Mouse (Mus musculus) bone marrow, adult 2 months (tissue): ENCODE data around the gene Gm26602. TPM values are rescaled to one million over a fixed set of nuclear protein-coding genes. Genes with fewer than 3 reads are reported as not detected.

Experiments used
- H3K27ac ChIP-seq: fragments of 200-500 bp; 2 replicates; pipeline ENCODE4 v1.5.1; 2012; ENCODE audit warnings: low read depth, mild to moderate bottlenecking, control low read depth, inconsistent platforms, low read length; ENCODE audit not compliant: control insufficient read depth, poor library complexity, insufficient read depth
- H3K4me1 ChIP-seq: fragments of 200-500 bp; 2 replicates; pipeline ENCODE4 v1.6.1; 2011; ENCODE audit warnings: low read length; ENCODE audit not compliant: control insufficient read depth, insufficient read depth
- H3K4me3 ChIP-seq: fragments of 200-500 bp; replicated peaks from 2 replicates; pipeline ENCODE3; 2011; ENCODE audit warnings: mild to moderate bottlenecking, low read depth, low read length, control low read depth; ENCODE audit not compliant: control insufficient read depth
- CTCF ChIP-seq: fragments of 200-500 bp; IDR thresholded peaks from 2 replicates; pipeline ENCODE4 v1.5.1; 2011; ENCODE audit warnings: low read length, control low read depth; ENCODE audit not compliant: control insufficient read depth, insufficient read depth
- POLR2A ChIP-seq: fragments of 200-500 bp; IDR thresholded peaks from 2 replicates; pipeline ENCODE4 v1.6.1; 2011; ENCODE audit warnings: low read depth, mild to moderate bottlenecking, control low read depth, low read length, borderline replicate concordance; ENCODE audit not compliant: control insufficient read depth
- WGBS: fragments of 180-500 bp; shearing (Covaris S2); methylation state at CpG from one replicate; pipeline ENCODE4 v1.1.7; 2018; 5-methylcytosine and 5-hydroxymethylcytosine counted together
- polyA plus RNA-seq: library from polyadenylated mRNA; stranded (reverse); fragments of >200 nt; gene quantifications from 2 replicates; pipeline ENCODE4 v1.2.4, GENCODE M21; 2011; ENCODE audit warnings: low replicate concordance; ENCODE audit not compliant: missing spikeins, insufficient read depth, insufficient read length

Gene Gm26602
- polyA plus RNA-seq: not detected in 2 replicates

DNA sequence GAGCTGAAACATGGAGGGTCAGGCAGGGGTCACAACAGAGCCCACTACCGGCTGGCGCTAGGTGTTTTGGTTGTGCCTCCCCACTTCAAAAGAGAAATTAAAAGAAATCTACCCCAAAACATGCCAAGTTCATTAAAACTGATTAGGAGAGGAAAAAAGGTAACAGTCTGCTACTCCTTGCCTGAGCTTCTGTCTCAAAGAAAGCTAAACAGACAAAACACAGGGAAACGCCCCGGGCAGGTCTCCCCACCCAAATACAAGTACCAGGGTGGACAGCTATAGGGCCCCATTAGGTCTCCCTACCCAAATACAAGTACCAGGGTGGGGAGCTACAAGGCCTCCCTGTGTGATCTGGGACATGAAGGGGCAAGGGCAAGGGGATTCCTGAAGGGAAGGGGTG is at the start of gene Gm26602:
Gene Gm26602 (plus strand): TSS at position 301 of the 400 bp plus-strand sequence.
- TF ChIP-seq POLR2A (no peak), CTCF (no peak)
- no peak within 1 kb of the TSS; the same call in 1 of the 2 replicates for H3K27ac ChIP-seq
- H3K4me1 ChIP-seq: peaks cover 5% of the 10 kb centered on the region
- no peak within 1 kb of the TSS for H3K4me3 ChIP-seq
- WGBS: 93% methylated on average over 4 of the region's 4 CpGs

DNA sequence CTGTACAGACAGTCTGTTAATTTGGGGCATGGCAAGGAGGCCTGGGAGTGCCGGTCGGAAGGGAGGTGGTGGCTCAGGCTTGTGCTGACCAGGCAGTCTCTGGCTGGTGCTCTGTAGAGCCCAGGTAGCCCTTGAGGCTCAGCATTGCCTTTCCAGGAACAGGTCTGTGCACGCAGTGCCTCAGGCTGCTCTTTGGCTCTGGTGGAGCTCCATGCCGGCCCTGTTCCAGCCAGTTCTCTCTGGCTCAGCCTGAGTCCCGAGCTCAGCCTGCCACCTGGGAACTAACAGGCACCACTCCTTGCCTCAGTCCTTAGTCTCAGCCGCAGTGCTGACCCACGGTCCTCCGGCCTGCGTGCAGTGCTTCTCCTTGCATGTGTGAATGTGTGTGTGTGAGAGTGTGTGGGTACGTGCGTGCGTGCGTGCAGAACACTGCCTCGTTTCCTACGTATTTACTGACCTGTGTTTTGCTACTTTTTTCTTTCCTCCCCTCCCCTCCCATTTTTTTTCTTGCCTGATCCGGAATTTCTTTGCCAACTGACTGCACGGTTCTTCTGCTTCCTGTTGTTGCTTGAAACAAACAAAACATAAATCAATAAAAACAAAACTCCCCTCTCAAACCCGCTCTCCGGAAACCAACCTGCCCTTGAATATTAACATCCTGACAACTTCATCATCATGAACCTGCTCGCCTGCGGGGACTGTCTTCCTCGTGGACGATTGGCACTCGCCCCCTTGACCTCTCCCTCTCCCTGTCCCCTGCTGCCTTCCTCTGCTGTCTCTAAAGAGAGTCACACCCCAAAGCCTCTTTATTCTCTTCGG is 49.2 kb upstream of the Gm26602 start:
- H3K4me3 ChIP-seq: no peak overlapping the region
- 83% methylated on average over 25 of the region's 25 CpGs for WGBS
- peaks cover 8% of the 10 kb centered on the region for H3K4me1 ChIP-seq
- H3K27ac ChIP-seq: no peak overlapping the region
- no peak for TF ChIP-seq CTCF
- TF ChIP-seq POLR2A: 0 out of 2 replicates have a peak, but pooled peaks have one; percentile 19

DNA sequence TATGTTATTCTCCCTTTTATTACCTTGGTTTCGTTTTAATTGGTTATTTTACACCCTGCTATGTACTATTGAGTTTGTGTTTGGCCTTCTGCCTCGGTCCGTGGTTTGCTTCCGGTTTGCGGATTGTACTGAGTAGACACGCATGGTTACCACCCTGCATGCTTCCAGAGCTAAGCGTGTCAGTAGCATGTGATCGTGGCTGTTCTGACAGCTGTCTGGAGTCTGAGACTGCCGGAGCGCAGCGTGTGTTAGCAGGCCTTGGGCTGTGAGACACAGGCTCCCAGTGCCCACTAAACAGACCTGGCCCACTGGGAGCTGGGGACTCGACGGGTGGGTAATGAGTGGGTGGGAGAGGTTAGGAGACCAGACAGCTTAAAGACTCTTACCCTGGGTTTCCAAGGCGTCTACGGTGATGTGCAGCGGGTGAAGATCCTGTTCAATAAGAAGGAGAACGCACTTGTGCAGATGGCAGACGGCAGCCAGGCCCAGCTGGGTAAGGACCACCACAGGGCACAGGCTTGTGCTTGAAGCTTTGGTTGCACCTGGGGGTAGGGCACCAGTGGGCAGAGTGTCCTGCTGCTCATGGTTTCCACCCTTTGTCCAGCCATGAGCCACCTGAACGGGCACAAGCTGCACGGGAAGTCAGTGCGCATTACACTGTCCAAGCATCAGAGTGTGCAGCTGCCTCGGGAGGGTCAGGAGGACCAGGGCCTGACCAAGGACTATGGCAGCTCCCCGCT is 48.4 kb upstream of the Gm26602 start:
- Histone ChIP-seq H3K4me1 (peaks cover 4% of the 10 kb centered on the region), H3K4me3 (no peak overlapping the region), H3K27ac (no peak overlapping the region)
- TF ChIP-seq POLR2A: no peak
- no peak for TF ChIP-seq CTCF
- 88% methylated on average over 23 of the region's 23 CpGs for WGBS

DNA sequence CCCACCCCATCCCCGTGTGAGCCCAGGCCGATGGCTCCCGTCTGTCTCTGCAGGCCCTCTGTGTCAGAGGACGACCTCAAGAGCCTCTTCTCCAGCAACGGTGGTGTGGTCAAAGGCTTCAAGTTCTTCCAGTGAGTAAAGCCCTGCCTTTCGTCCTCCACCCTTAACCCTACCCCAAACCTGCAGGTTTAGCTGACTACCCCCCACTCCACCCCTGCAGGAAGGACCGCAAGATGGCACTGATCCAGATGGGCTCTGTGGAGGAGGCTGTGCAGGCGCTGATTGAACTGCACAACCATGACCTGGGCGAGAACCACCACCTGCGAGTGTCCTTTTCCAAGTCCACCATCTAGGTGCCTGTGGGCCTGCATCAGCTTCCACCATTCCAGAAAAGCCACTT is 47.7 kb upstream of the Gm26602 start:
- 73% methylated on average over 10 of the region's 10 CpGs for WGBS
- Histone ChIP-seq H3K4me1 (no peaks in the 10 kb centered on the region; the same call in 1 of the 2 replicates), H3K27ac (no peak overlapping the region), H3K4me3 (no peak overlapping the region)
- TF ChIP-seq POLR2A: no peak

DNA sequence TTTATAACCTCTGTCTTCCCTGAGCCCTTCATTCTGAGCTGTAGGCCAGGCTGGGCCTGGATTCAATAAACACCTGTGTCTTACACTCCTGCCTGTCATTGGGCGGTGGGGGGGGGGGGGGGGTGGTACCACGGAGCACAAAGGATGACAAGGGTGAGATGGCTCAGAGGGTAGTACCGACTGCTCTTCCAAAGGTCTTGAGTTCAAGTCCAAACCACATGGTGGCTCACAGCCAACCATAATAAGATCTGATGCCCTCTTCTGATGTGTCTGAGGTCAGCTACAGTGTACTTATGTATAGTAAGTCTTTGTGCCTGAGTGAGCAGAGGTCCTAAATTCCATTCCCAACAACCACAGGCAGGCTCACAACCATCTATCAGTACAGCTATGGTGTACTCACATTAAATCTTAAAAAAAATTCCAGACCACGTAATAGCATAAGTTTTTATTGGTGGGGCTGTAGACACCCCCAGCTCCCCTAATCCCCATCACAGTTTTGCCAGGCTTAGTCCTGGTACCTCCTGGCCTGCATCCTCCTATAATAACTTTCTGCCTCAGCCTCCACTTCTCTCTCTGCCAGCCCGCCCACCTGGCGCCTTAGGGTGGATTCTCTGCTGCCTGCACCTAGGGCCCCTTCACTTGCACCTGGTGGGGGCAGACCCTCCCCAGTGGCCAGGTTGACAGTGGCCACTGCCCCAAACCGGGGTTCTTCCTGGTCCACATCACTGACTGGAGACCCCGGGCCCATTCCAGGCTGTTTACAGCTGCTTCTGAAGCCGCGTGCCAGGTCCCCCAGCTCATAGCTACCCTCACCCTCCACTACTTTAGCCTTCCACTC is 46.1 kb upstream of the Gm26602 start:
- Histone ChIP-seq H3K4me1 (no peaks in the 10 kb centered on the region), H3K27ac (no peak overlapping the region), H3K4me3 (no peak overlapping the region)
- no peak for TF ChIP-seq POLR2A
- no peak for TF ChIP-seq CTCF
- 68% methylated on average over 10 of the region's 10 CpGs for WGBS

DNA sequence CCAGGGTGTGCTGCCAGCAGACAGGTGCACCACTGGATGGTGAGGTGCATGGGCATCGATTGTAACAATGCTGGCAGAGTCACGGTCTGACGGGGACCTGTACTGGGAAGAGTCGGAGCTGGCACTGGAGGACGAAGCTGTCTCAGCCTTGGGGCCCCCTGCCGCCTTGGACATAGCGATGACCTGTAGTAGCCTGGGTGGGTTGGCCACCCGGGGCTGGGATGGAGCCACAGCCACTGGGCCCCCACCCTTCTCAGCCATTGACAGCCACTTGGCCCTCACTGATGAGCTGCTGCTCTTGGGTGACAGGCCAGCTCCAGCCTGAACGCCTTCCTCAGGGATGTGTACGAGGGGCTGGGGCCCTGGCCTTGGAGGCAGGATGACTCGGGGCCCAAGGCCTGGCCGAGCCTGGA is 45.5 kb upstream of the Gm26602 start:
- 75% methylated on average over 12 of the region's 12 CpGs for WGBS
- TF ChIP-seq CTCF (no peak), POLR2A (peak; percentile 8; the same call in 1 of the 2 replicates)
- Histone ChIP-seq H3K4me3 (no peak overlapping the region), H3K27ac (no peak overlapping the region), H3K4me1 (no peaks in the 10 kb centered on the region)

DNA sequence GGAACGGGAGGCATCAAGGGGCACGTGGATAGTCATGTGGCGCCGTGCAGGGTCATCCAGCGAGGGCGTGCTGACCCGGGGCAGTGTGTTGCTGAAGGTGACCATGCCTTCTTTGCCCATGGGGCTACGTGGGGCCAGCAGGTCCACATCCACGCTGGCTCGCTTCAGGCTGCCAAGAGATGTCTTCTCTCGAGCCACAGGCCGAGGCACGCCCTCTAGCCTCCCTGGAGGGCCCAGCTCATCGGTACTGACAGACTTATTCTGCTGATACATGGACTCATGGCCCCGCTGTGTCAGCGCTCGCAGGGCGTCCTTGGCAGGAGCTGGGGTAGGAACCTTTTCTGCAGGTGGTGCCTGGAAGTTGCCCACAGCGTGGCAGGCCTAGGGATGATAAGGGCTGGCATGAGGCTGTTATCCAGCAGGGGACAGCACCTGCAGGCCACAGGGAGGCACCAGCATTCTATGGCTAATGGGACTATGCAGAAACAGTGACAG is 44.8 kb upstream of the Gm26602 start:
- H3K27ac ChIP-seq: peak overlapping the region; percentile 17; the same call in 1 of the 2 replicates
- peak; percentile 56 for TF ChIP-seq CTCF
- no peak for TF ChIP-seq POLR2A
- H3K4me3 ChIP-seq: no peak overlapping the region
- 68% methylated on average over 19 of the region's 19 CpGs for WGBS
- H3K4me1 ChIP-seq: no peaks in the 10 kb centered on the region
